Mouse (Mus musculus) embryonic facial prominence, embryonic 11.5 days (tissue): ENCODE results near the gene Ndufa13. TPM values are rescaled to one million over a fixed set of nuclear protein-coding genes. Genes with fewer than 3 reads are reported as not detected.

ENCODE experiments used
- polyA plus RNA-seq: library from polyadenylated mRNA; unstranded; fragments of >200 nt; fragmentation: Nextera tagmentation; extraction: Ambion mirVana; gene quantifications from 2 replicates; pipeline ENCODE4 v1.2.1, GENCODE M21; 2014

Ndufa13 gene
- polyA plus RNA-seq, 1 experiment from 2014 or later = 158 TPM

Other genes with a start within 250 kb of the Ndufa13 start
- 2.0 and 2.2 TPM in 2 replicates for gene Zfp964, start 248.1 kb downstream of the Ndufa13 start, polyA plus RNA-seq
- 35.5 and 38.7 TPM in 2 replicates for gene Zfp869, start 191.8 kb downstream of the Ndufa13 start, polyA plus RNA-seq
- gene Zfp963, start 152.6 kb downstream of the Ndufa13 start, polyA plus RNA-seq = 7.6 and 7.8 TPM in 2 replicates
- gene Gm20422, start 127.7 kb downstream of the Ndufa13 start, polyA plus RNA-seq = not detected in 2 replicates
- gene Atp13a1, start 111.4 kb downstream of the Ndufa13 start, polyA plus RNA-seq = 35.0 and 35.9 TPM in 2 replicates
- gene Zfp866, start 111.4 kb downstream of the Ndufa13 start, polyA plus RNA-seq = 36.7 and 38.9 TPM in 2 replicates
- 4.4 and 4.6 TPM in 2 replicates for gene Gmip, start 93.9 kb downstream of the Ndufa13 start, polyA plus RNA-seq
- 1.8 and 2.1 TPM in 2 replicates for gene Lpar2, start 80.1 kb downstream of the Ndufa13 start, polyA plus RNA-seq
- 13.8 and 14.9 TPM in 2 replicates for gene Pbx4, start 70.1 kb downstream of the Ndufa13 start, polyA plus RNA-seq
- gene Cilp2, start 14.9 kb downstream of the Ndufa13 start, polyA plus RNA-seq = 0.32 and 0.66 TPM in 2 replicates
- gene Tssk6, start 374 bp downstream of the Ndufa13 start, polyA plus RNA-seq = 3.2 and 3.7 TPM in 2 replicates
- 3.6 TPM in 2 replicates for gene Yjefn3, start 154 bp upstream of the Ndufa13 start, polyA plus RNA-seq
- 64.4 and 78.8 TPM in 2 replicates for gene Gatad2a, start 93.8 kb upstream of the Ndufa13 start, polyA plus RNA-seq
- 44.8 and 47.8 TPM in 2 replicates for gene Mau2, start 140.2 kb upstream of the Ndufa13 start, polyA plus RNA-seq
- gene Sugp1, start 140.3 kb upstream of the Ndufa13 start, polyA plus RNA-seq = 29.1 and 32.1 TPM in 2 replicates
- gene Tm6sf2, start 170.4 kb upstream of the Ndufa13 start, polyA plus RNA-seq = 0.34 and 0.72 TPM in 2 replicates
- 0.07 TPM in 1 of 2 replicates, not detected in the other for gene Hapln4, start 180.9 kb upstream of the Ndufa13 start, polyA plus RNA-seq
- 6.4 and 7.3 TPM in 2 replicates for gene Ncan, start 218.3 kb upstream of the Ndufa13 start, polyA plus RNA-seq
- gene Nr2c2ap, start 228.8 kb upstream of the Ndufa13 start, polyA plus RNA-seq = 19.2 and 19.5 TPM in 2 replicates
- gene Rfxank, start 236.6 kb upstream of the Ndufa13 start, polyA plus RNA-seq = 17.0 and 18.3 TPM in 2 replicates
- gene Borcs8, start 236.9 kb upstream of the Ndufa13 start, polyA plus RNA-seq = 40.4 and 46.6 TPM in 2 replicates
- 0.45 and 0.64 TPM in 2 replicates for gene Mef2b, start 237.2 kb upstream of the Ndufa13 start, polyA plus RNA-seq